Mouse (Mus musculus) forebrain, postnatal 0 days (tissue): ENCODE results near the gene Itgb2. TPM values are rescaled to one million over a fixed set of nuclear protein-coding genes. Genes with fewer than 3 reads are reported as not detected.
A peak's percentile ranks its signal among the peaks of the same experiment; 100 is the strongest.

ENCODE experiments used
- ATAC-seq: fragments of 200-750 bp; cut with Nextera tagmentation; 2 replicates; pipeline ENCODE4 v1.8.0; 2017; ENCODE audit warnings: mild to moderate bottlenecking, moderate library complexity
- DNase-seq: peaks from one replicate; pipeline ENCODE4 v3.0.0-alpha.2; 2015
- H3K27ac ChIP-seq: fragments of 300-500 bp; sonication (generic); 2 replicates; pipeline ENCODE4 v1.5.1; 2014; ENCODE audit warnings: low read depth, mild to moderate bottlenecking, antibody characterized with exemption, low read length, moderate library complexity, mixed read lengths
- H3K27me3 ChIP-seq: fragments of 300-500 bp; sonication (generic); 2 replicates; pipeline ENCODE4 v1.6.1; 2014; ENCODE audit warnings: mild to moderate bottlenecking, low read length, mixed read lengths; ENCODE audit not compliant: insufficient read depth
- H3K36me3 ChIP-seq: fragments of 300-500 bp; sonication (generic); 2 replicates; pipeline ENCODE4 v1.6.1; 2014; ENCODE audit warnings: mild to moderate bottlenecking, moderate library complexity; ENCODE audit not compliant: insufficient read depth
- H3K4me1 ChIP-seq: fragments of 300-500 bp; sonication (generic); 2 replicates; pipeline ENCODE4 v1.6.1; 2014; ENCODE audit warnings: antibody characterized with exemption; ENCODE audit not compliant: insufficient read depth
- H3K4me2 ChIP-seq: fragments of 300-500 bp; sonication (generic); 2 replicates; pipeline ENCODE4 v1.6.1; 2014; ENCODE audit warnings: low read depth, mild to moderate bottlenecking, moderate library complexity
- H3K4me3 ChIP-seq: fragments of 300-500 bp; sonication (generic); 2 replicates; pipeline ENCODE4 v1.5.1; 2014; ENCODE audit warnings: low read depth, low read length, mixed read lengths
- H3K9ac ChIP-seq: fragments of 300-500 bp; sonication (generic); 2 replicates; pipeline ENCODE4 v1.6.1; 2014; ENCODE audit warnings: mild to moderate bottlenecking
- H3K9me3 ChIP-seq: fragments of 300-500 bp; sonication (generic); 2 replicates; pipeline ENCODE4 v1.6.1; 2016; ENCODE audit warnings: low read length
- CTCF ChIP-seq: sonication (generic); IDR thresholded peaks from 2 replicates; pipeline ENCODE4 v1.5.1; 2016; ENCODE audit warnings: antibody characterized with exemption, control low read depth, low read depth
- WGBS: fragments of 180-500 bp; shearing (Covaris S2); extraction: QIAGEN DNeasy Blood & Tissue Kit; methylation state at CpG from one replicate; pipeline ENCODE4 v1.1.7; 2014; 5-methylcytosine and 5-hydroxymethylcytosine counted together
- polyA plus RNA-seq: library from polyadenylated mRNA; unstranded; fragments of >200 nt; fragmentation: Nextera tagmentation; extraction: Ambion mirVana; gene quantifications from 2 replicates; pipeline ENCODE4 v1.2.1, GENCODE M21; 2015
- total RNA-seq: library from RNA; depleted of rRNA; stranded (reverse); fragments of >200 nt; gene quantifications from 2 replicates; pipeline ENCODE4 v1.2.3, GENCODE M21; 2014

Gene Itgb2
- total and polyA plus RNA-seq, 2 experiments from 2014 or later, result 1.1 to 1.2 TPM

- DNase-seq (no peak), ATAC-seq (no peak)
- Histone ChIP-seq H3K9me3 (no peaks in the 10 kb centered on the region), H3K4me1 (no peaks in the 10 kb centered on the region), H3K27me3 (no peaks in the 10 kb centered on the region), H3K4me2 (no peak overlapping the region), H3K36me3 (peaks cover 53% of the 10 kb centered on the region), H3K27ac (no peak overlapping the region), H3K9ac (no peak overlapping the region), H3K4me3 (no peak overlapping the region)
- WGBS, result 92% methylated on average over 3 of the region's 3 CpGs
- TF ChIP-seq CTCF, result no peak
Observed at GRCm38 (mm10) chr10:77508744-77509143, 21.3 kb upstream of the Itgb2 start.

- 48% methylated on average over 12 of the region's 12 CpGs for WGBS
- Histone ChIP-seq H3K4me1 (no peaks in the 10 kb centered on the region; the same call in 1 of the 2 replicates), H3K27ac (no peak overlapping the region), H3K9me3 (no peaks in the 10 kb centered on the region), H3K27me3 (no peaks in the 10 kb centered on the region), H3K36me3 (peaks cover 57% of the 10 kb centered on the region), H3K9ac (no peak overlapping the region), H3K4me3 (no peak overlapping the region), H3K4me2 (no peak overlapping the region)
- peak; percentile 94 for ATAC-seq
- peak; percentile 88 for DNase-seq
- TF ChIP-seq CTCF, result peak; percentile 96
Observed at GRCm38 (mm10) chr10:77509403-77510187, 20.5 kb upstream of the Itgb2 start.

GRCm38 (mm10) chr10:77510225-77510982, 19.6 kb upstream of the Itgb2 start:
- WGBS, result 84% methylated on average over 15 of the region's 15 CpGs
- ATAC-seq, result no peak
- Histone ChIP-seq H3K9me3 (no peaks in the 10 kb centered on the region), H3K27ac (no peak overlapping the region), H3K4me1 (no peaks in the 10 kb centered on the region; the same call in 1 of the 2 replicates), H3K36me3 (peaks cover 49% of the 10 kb centered on the region), H3K9ac (no peak overlapping the region), H3K27me3 (no peaks in the 10 kb centered on the region), H3K4me2 (no peak overlapping the region), H3K4me3 (no peak overlapping the region)
- no peak for TF ChIP-seq CTCF
- no peak for DNase-seq

- ATAC-seq, result peak; percentile 98
- peak within 1 kb of the TSS; percentile 71 for H3K9ac ChIP-seq
- under 1% methylated on average over 75 of the region's 75 CpGs for WGBS
- peak within 1 kb of the TSS; percentile 65 for H3K4me2 ChIP-seq
- H3K27me3 ChIP-seq, result no peaks in the 10 kb centered on the region
- H3K9me3 ChIP-seq, result no peaks in the 10 kb centered on the region
- DNase-seq, result peak; percentile 98
- H3K4me1 ChIP-seq, result peaks cover 7% of the 10 kb centered on the region
- no peak for TF ChIP-seq CTCF
- H3K4me3 ChIP-seq, result peak within 1 kb of the TSS; percentile 65
- peak within 1 kb of the TSS; percentile 85 for H3K27ac ChIP-seq
- peaks cover 28% of the 10 kb centered on the region for H3K36me3 ChIP-seq
Observed at GRCm38 (mm10) chr10:77515385-77516348, 14.4 kb upstream of the Itgb2 start, which contains the start of gene Fam207a. Gene Fam207a (minus strand): TSS chr10:77515785.

GRCm38 (mm10) chr10:77516379-77516951, 13.6 kb upstream of the Itgb2 start:
- H3K4me1 ChIP-seq, result peaks cover 7% of the 10 kb centered on the region
- no peaks in the 10 kb centered on the region for H3K9me3 ChIP-seq
- no peaks in the 10 kb centered on the region for H3K27me3 ChIP-seq
- WGBS, result 38% methylated on average over 14 of the region's 14 CpGs
- H3K4me2 ChIP-seq, result peak overlapping the region; percentile 65
- peak overlapping the region; percentile 65 for H3K4me3 ChIP-seq
- DNase-seq, result peak; percentile 11
- H3K36me3 ChIP-seq, result peaks cover 22% of the 10 kb centered on the region
- no peak for TF ChIP-seq CTCF
- ATAC-seq, result no peak
- H3K27ac ChIP-seq, result peak overlapping the region; percentile 85
- H3K9ac ChIP-seq, result peak overlapping the region; percentile 60

GRCm38 (mm10) chr10:77517066-77517620, 12.9 kb upstream of the Itgb2 start:
- Histone ChIP-seq H3K4me1 (peaks cover 7% of the 10 kb centered on the region), H3K9ac (no peak overlapping the region), H3K9me3 (no peaks in the 10 kb centered on the region), H3K4me3 (no peak overlapping the region), H3K4me2 (no peak overlapping the region), H3K36me3 (peaks cover 15% of the 10 kb centered on the region), H3K27me3 (no peaks in the 10 kb centered on the region), H3K27ac (no peak overlapping the region)
- peak; percentile 89 for TF ChIP-seq CTCF
- peak; percentile 77 for DNase-seq
- ATAC-seq, result no peak
- WGBS, result 18% methylated on average over 20 of the region's 20 CpGs
